Mouse (Mus musculus) forelimb bud, embryonic 11.5 days (tissue): ENCODE measurements around the gene Plekho2.

Source experiments
- DNase-seq: peaks from one replicate; pipeline ENCODE4 v3.0.0-alpha.2; 2012; ENCODE audit warnings: low read depth, low spot score

Plekho2 gene

GRCm38 (mm10) chr9:65579781-65580371 lies at the start of gene Plekho2:
TSS of gene Plekho2 (minus strand) at chr9:65580040.
- DNase-seq: peak; percentile 97

GRCm38 (mm10) chr9:65629025-65629766 lies 49.4 kb upstream of the Plekho2 start, which contains the start of gene Rbpms2:
TSS of gene Rbpms2 (plus strand) at chr9:65629648.
- DNase-seq: no peak

DNA sequence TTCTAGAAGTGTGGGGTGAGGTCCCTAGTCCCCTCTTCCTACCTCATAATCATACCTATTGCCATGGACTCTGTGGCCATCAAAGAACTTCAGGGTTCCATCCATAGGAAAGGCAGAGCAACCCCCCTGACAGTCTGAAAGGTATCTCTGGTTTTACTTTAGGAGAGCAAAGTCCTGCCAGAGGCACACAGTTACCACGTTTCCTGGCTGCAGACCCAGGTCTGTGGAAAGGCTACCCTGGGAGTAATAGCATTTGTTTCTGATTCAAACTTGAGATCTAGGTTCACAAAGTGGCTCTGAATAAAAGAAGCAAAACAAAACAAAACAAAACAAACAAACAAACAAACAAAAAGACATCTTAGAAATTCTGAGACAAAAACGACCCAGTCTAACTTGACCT lies 44.4 kb upstream of the Plekho2 start:
- DNase-seq: no peak

DNA sequence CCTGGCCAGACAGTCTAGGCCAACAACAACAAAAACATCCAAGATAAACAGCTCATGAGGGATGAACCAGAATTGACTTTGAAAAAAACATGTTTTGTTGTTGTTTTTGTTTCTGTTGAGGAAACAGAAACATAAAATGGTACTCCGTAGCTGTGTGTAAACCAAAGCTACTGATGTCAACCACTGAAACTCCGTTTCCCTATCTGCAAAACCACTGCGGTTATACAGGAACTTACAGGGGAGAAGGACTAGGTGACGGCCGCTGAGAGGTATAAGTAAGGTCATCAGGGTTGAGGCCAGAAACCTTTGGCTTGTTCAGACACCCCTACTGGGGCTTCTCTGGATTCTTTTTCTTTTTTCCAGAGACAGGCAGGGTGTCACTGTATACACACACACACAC lies 43.0 kb upstream of the Plekho2 start:
- no peak for DNase-seq

- DNase-seq: no peak
Observed at GRCm38 (mm10) chr9:65621666-65622065, 41.8 kb upstream of the Plekho2 start.

DNA sequence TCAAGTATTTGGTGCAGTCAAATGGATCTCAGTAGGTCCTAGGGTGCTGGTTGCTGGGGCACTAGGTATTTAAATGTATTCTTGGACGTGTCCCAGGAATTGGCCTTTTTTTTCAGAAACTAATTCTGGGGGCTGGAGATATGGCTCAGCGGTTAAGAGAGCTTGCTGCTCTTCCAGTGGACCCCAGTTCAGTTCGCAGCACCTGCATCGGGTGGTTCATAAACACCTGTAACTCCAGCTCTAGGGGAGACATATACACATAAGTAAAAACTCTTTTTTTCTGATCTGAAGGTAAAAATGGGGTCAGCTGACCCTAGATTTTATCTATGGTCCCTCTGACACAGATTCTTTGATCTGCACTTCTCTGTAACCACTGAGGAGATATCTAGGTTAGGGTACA lies 41.4 kb upstream of the Plekho2 start:
- DNase-seq: no peak

- DNase-seq: no peak
Observed at GRCm38 (mm10) chr9:65619311-65619710, 39.5 kb upstream of the Plekho2 start.

GRCm38 (mm10) chr9:65613098-65613497 lies 33.3 kb upstream of the Plekho2 start:
- DNase-seq: no peak

DNA sequence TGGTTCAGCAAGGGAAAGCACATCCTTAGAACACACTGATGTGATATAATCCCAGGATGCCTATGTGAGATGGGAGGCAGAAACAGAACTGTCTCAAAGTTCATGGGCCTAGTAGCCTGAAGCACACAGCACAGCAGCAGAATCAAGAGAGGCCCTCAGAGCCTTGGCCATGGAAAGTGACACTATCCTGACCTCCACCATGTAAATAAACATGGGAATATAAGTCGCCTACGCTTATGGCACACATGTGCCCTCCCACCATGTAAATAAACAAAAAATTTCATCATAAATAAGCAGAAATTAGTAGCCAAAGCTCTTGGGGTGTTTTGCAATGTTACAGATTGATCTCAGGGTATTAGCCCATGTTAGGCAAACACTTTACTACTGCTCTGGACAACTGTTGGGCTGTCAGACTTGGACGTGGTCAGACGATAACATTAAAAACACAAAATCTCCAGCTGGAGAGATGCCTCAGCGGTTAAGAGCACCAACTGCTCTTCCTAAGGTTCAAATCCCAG lies 32.2 kb upstream of the Plekho2 start:
- DNase-seq: no peak

- DNase-seq: no peak
Observed at GRCm38 (mm10) chr9:65607120-65607519, 27.3 kb upstream of the Plekho2 start.

DNA sequence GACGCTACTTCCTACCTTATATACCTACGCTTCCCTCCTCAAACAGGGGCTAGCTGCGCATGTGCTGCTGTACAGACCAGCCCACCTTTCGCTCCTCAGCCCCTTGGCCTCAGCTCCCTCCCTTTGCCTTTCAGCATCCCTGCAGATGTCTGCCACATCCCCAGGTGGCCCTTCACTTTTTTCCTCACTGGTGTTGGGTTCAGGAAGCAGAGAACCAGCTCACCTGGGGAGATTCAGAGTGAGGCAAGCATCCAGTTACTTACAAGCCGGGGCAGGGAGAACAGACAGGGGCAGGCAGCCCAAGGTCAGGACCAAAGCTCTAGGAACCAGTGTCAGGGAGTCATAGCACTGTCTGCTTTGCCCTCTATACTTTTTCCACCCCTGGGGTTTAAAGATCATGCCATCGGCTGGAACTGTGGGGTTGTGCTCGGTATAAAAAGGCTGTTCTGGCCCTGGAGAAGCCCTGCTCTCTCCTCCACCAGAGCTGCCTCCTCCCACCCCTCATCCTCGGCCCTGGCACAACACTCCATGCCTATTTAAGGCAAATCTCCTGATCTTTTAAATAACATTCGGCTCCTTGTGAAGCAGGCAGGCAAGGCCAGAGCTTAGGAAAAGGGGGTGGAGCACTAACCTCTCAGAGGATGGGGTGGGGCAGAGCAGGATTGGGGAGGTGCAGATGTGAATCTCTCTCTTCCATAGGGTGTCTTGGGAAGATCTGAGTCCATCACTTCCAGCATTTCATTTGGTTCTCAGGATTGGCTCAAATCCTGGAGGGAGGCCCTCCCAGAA lies 26.7 kb upstream of the Plekho2 start:
- no peak for DNase-seq

DNA sequence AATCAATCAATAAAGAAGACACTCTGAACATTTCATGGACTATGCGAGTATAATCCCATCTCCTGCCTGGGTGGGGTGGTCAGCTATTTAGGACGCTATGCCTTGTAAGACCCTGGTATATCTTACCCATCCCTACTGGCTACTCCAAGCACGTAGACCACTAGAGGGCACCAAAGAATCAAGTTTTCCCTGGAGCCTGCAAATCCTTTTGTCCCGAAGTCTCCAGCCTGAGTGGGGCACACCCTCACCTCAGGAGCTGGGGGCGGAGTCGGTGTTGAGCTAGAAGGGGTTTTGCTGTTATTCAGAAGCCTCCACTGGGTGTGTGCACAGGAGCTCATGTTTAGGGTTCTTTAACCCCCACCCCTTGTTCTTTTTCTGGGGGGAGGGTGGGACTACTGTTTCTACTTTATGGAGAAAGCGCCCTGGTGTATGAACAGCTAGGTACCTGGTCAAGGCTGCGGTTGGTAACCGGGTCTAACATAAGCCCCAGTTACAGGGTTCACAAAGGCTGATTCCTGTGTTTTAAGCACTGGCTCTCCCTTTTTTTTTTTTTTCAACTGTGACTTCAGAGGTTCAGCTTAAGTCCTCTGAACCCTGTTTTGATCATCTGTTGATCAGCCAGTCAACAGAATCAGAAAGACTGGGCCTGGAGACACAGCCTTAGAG lies 25.8 kb upstream of the Plekho2 start:
- DNase-seq: peak; percentile 97

DNA sequence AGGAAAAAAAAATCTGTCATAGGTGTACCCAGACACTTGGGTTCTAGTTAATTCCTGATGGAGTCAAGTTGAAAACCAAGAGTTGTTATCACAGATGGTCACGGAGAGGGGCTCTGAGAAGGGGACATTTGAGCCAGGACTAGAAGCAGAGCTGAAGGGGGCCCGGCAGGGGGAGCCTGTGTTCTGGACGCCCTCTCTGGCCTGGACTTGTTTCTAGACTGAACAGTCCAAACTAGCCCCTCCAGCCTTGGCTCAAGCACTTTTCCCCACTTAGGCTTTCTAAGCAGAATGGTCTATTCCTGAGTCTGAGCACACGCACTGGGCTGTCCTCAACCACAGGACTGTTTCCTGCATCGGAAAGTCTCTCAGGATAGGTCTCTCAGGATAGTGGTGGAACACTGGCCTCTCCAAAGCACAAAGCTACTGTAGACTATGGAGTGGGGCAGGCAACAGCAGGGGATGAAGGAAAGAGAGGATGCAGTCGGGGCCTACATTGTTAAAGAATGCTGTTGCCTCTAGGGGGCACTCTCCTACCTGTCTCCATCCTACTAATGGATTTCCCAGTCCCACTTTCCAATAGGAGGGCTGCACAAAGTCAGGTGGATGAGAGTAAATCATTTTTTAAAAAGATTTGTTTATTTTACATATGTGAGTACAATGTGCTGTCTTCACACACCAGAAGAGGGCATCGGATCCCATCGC lies 23.7 kb upstream of the Plekho2 start:
- DNase-seq: peak; percentile 36

DNA sequence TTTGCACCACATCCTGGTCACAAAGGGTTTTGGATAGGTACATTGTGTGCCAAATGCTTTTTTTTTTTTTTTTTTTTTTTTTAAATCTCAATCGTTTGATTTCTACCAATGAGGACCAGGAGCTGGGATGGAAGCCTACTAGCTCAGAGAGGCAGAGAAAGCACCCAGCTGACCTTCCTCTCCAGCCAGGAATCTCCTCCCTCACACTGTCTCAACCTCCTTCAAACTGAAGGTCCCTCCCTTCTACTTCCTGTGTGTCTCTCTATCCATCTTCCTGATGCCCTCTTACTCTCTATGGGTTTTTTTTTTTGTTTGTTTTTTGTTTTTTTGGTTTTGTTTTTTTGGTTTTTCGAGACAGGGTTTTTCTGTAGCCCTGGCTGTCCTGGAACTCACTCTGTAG lies 21.1 kb upstream of the Plekho2 start:
- no peak for DNase-seq

DNA sequence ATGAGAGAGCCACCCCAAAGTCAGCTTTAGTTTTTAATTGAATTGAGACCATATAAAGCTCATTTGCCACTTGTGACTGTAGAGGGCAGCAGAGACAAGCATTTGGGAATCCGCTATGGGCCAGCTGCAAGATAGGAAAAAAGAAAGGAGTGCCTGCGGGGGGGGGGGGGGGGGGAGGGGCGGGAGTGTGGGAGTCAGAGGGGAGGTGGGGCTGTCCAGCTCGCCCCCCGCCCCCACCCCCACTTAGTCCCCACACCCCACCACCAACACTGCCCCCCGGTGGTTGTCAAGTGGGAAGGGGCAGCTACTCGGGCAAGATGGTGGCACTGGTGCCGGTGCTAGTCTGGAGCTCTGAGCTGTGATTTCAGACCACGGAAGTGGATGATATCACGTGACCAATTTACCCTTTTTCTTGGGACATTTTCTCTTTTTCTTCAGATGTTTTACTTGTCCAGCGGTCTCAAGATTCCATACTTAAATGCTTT lies 19.0 kb upstream of the Plekho2 start:
- peak; percentile 55 for DNase-seq

GRCm38 (mm10) chr9:65593596-65593995 lies 13.8 kb upstream of the Plekho2 start:
- DNase-seq: no peak

DNA sequence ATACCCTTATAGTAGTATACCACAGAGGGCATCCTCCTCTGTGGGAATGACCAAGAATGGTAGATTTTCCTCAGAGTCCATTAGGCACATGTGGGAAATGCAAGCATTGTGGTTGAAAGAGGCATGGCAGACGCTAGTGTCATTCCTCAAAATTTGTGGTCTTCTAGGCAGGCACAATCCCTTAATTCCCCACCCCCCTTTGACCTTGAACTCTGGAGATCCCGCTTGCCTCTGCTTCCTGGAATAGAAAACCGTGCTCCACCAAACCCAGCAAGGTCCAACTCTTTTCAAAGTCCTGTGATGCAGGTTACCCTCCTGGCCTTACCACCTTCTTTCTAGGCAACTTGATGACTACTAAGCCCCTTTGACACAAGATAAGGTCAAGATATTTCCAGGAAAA lies 12.9 kb upstream of the Plekho2 start:
- DNase-seq: no peak

GRCm38 (mm10) chr9:65589091-65589490 lies 9.3 kb upstream of the Plekho2 start:
- no peak for DNase-seq

DNA sequence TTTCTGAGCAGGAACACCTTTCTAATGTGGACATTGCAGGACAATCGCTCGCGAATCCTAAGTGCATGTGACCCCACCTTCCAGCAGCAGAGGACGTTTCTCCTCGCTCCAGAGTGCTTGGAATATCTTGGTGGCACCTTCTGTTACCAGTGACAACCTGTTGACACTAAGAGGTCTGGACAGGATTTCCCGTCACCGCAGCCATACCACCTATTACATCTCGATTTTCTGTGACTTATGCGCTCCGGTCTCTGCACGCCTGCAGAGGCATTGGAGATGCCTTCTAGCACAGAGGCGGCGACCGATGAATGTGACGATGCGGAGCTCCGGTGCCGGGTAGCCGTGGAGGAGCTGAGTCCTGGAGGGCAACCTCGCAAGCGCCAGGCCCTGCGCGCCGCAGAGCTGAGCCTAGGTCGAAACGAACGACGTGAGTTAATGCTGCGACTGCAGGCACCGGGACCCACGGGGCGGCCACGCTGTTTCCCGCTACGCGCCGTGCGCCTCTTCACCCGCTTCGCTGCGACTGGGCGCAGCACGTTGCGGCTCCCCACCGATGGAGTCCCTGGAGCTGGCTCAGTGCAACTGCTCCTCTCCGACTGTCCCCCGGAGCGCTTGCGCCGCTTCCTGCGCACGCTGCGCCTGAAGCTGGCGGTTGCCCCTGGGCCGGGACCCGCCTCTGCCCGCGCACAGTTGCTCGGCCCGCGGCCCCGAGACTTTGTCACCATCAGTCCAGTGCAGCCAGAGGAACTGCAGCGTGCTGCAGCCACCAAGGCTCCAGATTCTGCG lies 7.9 kb upstream of the Plekho2 start:
- peak; percentile 40 for DNase-seq

GRCm38 (mm10) chr9:65587270-65587572 lies 7.4 kb upstream of the Plekho2 start:
- no peak for DNase-seq
